Mouse (Mus musculus): ENCODE data around the gene Ppfibp1.

Gene Ppfibp1

DNA sequence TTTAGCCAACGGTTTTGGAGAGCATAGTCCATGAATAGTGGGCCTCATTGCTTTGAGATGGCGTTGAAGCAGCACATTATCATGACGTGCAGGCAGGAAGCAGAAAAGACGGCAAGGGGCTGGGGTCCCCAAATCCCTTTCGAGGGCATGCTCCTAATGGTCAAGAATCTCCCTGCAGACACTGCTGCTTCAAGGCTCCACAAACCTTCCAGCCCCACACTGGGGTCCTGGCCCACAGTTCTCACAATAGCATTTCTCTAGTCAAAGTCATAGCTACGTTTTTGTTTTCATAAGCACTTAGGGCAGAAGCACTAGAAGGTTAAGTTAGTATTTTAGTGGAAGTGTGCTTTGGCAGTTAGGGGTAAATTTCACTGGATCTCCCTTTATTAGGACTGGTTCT is 107.6 kb downstream of the Ppfibp1 start:
- DNase-seq (ENCODE audit: low spot score in 2 of 2) = no peak

DNA sequence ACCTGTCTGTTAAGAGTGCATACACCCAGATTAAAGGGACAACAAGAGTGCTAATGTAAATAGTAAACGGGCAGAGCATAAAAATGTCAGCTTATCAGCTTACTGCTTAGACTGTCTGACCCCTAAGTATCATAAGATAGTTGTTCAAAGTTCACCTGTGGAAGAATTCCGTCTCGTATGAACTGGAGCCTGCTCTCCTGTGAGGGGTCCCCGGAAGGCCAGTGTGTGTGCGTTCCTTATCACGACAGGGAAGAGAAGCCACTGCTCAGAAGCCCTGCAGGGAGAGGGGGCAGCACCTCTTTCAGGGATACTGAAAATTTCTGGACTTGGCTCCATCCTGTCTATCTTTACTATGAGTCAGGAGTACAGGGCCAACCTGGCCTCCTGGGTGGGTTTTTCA is 108.7 kb downstream of the Ppfibp1 start:
- DNase-seq (ENCODE audit: low spot score in 2 of 2) = no peak

DNA sequence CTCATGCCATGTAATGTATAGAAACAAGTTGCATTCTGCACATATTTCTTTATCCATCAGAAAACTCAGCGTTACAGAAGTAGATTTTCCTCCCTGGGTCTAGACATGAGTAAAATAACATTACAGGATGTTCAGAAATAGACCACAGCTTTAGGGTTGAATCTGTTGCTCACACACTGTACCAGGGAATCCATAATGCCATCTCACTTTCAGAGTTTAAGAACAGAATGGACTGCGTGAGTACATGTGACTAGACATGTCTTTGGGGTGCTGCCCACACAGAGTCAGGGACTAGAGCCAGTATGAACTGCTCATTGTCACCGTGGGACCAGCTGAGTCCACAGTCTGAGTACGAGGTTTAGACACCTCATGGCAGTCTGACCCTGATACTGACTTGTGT is 110.4 kb downstream of the Ppfibp1 start:
- DNase-seq (ENCODE audit: low spot score in 2 of 2) = no peak

DNA sequence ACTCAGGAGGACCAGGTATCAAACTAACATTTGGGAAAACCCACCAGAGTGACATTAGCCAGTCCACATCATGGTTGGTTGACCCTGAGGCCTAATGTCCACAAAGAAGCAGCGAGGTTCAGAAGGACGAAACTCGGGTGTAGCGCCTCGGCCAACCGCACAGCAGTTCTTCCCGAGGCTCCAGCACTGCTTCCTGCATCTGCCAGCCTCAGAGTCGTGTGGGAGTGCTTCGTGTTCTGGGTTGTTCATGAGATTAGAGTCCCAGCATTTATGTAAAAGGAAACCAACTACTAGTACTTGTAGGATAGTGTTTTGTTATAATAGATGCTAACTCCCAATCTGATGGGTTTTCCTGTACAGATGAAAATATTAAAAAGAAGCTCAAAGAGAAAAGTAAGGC is 111.0 kb downstream of the Ppfibp1 start:
- DNase-seq (ENCODE audit: low spot score in 2 of 2) = no peak

DNA sequence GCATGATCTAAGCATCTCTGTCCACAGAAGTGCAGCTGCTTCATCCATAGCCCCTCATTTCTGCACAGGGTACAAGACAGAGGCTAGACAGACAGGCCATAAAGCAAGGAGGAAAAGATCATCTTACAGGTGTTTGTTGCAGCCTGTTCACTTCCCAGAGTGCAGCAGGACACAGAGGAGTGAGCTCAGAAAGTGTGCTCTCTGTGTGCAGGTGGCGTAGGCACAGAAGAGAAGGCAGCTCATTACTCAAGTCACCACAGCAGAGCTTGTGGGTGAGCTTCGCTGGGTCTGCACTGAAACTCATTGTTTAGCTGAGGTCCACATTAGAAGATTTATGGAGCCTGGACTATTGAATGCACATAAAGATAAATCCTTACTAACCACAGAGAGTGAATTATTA is 111.5 kb downstream of the Ppfibp1 start:
- DNase-seq (ENCODE audit: low spot score in 2 of 2) = no peak

DNA sequence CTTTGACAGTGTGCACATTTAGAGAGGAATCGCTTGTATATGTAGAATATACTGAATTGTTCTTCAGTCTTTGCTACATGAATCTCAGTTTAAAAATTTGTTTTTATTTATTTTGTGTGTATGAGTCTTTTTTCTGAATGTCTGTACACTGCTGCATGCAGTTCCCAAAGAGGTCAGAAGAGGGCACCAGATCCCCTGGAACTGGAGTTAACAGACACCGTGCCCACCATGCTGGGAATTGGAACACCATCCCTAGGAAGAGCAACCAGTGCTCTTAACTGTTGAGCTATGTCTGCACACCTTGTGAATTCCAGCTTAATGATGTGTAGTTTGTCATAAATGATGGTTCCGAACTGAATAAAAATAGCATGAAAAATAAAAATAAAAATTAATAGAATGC is 119.9 kb downstream of the Ppfibp1 start:
- DNase-seq (ENCODE audit: low spot score in 2 of 2) = peak; percentile 32 to 71

DNA sequence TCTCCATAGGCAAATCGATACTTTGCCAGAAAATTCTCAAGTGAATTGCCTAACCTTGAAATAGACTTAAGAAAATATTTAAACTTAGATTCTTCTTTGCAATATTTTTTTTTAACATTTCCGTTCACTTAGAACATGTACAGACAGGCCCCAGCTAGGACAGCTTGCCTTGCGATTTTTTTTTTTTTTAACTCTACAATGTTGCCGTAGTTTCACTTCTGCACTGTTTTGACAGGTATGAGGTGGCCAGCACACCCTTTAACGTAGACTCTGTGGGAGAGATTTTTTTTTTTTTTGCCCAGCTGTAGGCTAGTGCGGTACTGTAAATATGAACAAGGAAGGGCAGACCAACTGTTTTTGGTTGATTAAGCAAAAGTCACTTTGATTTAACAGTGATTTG is 122.1 kb downstream of the Ppfibp1 start:
- DNase-seq (ENCODE audit: low spot score in 2 of 2) = no peak

DNA sequence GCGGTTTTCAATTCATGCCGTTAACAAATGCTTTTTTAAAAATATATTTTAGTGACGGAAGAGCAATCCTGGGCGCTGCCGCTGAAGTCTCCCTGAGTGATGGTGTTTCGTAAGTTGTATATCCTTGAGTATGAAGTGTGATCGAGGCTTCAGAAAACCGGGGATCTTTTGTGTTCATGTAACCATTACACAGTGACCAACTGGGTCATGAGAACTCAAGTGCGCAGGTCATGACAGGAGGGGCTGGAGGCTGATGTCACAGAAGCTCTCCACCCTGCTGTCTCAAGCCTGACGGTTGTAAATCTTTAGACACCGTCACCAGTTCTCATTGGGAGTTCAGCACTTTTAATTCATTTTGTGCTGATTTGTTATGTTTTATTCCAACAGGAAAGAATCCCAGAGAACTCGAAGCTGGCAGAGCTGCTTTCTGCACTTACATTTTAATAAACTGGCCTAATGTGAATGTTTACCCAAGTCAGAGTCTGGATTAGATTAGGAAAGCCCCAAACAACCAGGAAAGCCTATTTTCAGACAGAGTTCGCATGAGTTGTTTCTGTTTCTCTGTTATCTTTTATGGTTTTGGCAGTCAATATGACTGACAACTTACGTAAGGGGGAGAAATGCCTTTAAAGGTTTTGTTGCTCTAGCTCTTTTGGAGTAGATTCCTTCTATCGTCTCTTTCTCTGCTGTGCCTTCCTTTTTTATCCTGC is 122.7 kb downstream of the Ppfibp1 start:
- DNase-seq (ENCODE audit: low spot score in 2 of 2) = no peak

DNA sequence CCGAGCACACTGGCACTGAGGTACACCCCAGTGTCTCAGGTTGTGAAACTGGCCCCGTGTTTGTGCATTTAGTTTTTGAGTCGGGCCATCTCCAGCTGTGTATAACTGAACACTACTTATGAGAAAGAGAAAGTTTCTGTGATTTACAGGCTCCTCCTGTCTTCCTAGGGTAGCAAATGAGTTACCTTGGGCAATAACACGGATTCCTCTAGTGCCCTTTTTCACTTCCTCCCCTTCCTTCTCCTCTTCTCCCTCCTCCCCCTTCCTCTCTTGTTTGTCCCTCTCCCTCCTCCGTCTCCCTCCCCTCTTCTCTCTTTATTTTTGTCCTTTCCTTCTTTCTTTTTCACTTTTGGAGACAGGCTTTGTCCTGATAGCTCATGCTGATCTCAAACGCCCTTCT is 123.3 kb downstream of the Ppfibp1 start:
- no peak for DNase-seq (ENCODE audit: low spot score in 2 of 2)

DNA sequence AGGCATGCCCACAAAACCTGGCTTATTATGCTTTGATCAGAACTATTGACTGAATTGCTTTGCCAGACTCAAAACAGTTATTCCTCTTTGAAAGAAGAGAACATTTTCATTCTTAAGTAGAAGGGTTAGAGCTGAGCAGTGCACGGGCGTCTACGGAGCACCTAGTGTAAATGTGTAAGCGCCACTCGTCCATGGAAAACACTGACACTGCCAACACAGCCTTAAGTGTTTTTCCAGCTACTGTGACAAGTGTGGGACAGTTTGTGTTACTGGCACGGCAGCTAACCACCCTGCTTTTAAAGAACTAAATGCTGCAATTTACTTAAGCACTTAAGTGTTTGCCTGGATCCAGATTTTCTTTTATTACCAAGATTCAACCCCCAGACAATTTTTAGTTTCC is 123.7 kb downstream of the Ppfibp1 start:
- no peak for DNase-seq (ENCODE audit: low spot score in 2 of 2)

DNA sequence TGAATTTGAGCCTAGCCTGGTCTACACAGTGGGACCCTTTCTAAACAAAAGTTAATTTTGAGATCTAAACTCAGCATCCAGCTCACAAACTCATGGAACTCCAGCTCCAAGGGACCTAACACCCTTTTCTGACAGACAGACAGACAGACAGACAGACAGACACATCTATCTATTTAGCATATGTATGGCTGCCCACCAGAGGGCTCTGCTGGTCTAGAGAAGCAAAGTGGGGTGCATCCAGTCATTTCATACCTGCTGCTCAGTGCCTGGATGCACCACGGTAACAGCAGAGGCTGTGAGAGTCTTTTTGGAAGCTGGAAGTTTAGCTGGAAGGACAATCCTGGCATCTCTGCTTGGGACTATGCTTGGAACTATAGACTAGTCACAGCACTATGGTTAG is 125.3 kb downstream of the Ppfibp1 start:
- DNase-seq (ENCODE audit: low spot score in 2 of 2) = no peak

DNA sequence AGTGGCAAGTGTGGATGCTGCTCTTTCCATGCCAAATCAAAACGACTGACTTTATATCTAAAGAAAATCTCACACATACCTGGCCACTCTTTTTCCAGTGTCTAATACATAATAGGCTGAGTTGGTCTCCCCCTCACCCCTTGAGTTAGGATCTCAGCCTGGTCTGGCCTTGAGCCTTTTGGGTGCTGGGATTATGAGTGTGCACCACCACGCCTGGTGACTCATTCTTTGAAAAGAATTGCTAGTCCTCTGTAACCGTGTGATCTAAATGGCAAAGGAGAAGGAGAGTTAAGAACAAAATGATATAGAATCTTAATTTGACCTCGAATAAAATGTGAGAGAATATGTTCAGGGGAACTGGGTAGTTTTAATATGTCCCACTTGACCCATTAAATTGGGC is 129.6 kb downstream of the Ppfibp1 start:
- no peak for DNase-seq (ENCODE audit: low spot score in 2 of 2)

DNA sequence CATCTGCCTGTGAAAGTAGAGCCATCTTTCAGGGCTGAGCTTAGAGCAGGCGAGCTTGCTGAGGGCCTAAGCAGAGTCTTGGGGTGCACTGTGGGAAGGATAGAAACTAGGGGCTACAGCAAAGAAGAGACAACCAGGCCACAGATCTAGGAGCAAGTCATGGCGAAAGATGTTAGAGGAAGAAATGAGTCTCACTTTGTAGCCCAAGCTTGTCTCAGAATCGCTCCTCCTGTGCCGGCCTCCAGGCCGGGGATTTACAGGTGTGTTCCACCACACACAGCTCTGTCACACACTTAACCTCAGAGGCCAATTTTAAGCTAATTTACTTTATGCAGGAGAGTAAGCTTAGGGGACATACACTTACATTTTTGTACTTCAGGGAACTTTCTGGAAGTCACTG is 130.1 kb downstream of the Ppfibp1 start:
- no peak for DNase-seq (ENCODE audit: low spot score in 2 of 2)

DNA sequence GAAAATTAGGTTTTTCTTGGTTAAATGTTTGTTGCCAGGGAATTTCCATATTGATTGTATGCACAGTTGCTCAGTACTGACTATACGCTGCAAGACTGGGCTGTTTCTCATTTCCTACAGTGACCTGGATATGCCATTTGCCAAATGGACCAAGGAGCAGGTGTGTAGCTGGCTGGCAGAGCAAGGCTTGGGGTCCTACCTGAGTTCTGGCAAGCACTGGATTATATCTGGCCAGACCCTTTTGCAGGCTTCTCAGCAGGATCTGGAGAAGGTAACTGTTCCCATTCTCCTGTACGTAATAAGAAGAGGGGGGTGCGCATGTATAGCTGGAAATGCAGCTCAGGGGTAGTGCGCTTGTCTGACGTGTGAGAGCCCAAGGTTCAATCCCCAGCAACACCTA is 132.9 kb downstream of the Ppfibp1 start:
- no peak for DNase-seq (ENCODE audit: low spot score in 2 of 2)

DNA sequence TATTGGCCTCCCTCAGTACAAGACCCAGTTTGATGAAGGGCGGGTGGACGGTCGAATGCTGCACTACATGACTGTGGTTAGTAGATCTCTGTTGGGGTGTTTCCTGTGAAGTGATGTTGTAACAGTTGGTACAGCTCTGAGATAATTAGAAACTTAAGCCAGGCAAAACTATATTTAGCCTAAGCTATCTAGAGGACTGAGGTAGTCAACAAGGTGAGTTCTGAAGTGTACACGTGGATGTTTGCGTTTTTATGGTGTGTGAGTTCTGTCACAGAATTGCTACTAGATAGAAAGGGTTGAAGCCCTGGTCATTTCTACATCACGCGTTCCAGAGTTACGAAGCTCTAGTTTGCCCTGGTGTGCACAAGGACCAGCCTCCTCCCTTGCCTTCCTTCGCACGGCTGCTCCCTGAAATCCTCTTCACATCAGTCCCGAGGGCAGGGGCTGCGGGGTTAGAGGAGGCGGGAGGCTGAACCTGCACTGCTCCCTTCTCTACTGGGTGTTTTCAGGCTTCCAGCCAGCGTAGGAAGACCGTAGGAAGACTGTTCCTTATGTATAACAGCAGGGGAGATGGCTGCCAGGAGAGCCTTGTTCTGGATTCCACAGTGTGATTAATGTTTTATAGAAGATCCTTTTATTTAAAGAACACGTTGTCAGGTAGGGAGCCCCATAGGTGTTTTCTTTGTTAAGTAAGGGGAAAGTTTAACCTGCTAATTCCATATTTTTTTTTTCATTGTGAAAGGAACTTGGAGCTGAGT is 134.3 kb downstream of the Ppfibp1 start:
- no peak for DNase-seq (ENCODE audit: low spot score in 2 of 2)

DNA sequence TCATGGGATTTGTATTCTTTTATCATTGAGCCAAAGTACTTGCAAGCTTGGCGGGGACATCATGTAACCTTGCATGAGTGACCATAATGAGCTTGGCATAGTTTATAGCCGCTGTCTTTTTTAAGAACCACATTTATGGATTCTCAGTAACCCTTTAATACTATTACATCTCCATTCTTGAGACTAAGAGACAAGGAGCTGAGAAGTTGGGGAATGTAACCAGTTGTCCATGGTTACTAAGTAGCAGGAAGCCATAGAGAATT is 134.8 kb downstream of the Ppfibp1 start:
- no peak for DNase-seq (ENCODE audit: low spot score in 2 of 2)

DNA sequence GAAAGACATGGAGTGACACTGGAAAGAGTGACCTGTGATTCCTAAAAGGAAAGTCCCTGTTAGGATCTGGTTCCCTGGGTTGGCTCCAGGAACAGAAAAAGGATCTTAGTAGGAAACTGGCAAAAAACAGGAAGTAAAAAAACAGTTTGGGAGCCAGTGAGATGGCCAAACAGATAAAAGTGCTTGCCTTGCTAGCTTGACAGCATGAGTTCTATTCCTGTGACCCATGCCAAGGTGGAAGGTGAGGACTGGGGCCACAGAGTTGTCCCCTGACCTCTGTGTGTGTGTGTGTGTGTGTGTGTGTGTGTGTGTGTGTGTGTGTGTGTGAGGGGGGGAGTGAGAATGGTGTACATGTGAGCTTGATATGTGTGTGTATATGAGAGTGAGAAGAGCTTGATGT is 135.3 kb downstream of the Ppfibp1 start:
- DNase-seq (ENCODE audit: low spot score in 2 of 2) = no peak

DNA sequence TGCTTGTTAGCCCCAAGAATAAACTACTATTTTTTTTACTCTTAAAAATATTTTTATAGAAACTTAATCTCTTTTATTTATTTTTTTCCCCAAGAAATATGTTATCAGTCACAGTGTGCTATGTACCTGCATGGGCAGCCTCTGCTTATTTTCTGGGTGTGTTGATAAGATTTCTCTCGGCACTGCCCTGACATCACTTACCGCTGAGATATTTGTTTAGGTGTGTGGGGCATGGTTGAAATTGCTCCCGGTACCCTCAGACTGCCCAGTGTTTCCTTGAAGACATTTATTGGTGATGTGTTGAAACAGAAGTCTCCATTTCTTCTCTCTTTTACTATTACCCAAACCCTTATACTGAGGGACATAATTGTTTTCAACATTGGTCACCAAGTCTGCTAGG is 136.5 kb downstream of the Ppfibp1 start:
- DNase-seq (ENCODE audit: low spot score in 2 of 2) = no peak

DNA sequence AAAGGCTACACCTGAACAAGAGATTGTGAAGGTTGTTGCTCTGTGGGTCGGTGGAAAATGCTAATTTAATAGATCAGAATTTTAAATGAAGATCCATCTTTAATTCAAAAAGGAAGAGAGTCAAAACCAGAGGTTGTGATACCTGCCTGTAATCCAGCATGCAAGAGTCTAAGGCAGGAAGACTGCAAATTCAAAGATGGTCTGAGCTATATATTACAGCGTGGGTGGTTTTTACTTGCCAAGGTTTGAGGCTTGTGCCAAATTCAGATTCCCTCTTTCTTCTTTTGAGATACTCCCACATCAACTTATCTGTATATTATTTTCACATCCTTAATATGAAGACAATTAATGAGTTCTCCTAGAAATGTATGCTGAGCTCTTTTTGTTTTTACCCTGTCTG is 140.1 kb downstream of the Ppfibp1 start:
- no peak for DNase-seq (ENCODE audit: low spot score in 2 of 2)

DNA sequence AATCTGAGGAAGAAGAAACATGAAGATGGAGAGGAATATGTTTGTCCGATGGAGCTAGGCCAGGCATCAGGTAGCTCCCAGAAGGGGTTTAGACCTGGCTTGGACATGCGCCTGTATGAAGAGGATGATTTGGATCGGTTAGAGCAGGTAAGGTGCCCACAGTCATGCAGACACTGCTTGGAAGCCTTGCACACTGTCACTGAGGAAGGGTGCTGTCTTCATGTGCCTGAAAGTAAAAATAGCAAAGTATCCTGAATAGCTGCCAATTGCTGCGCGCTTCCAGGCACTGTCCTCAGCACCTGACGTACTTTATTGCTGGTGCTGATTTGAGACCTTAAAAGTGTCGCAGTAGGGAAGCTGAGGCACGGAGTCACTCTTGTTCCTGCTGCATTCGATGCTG is 141.3 kb downstream of the Ppfibp1 start:
- DNase-seq (ENCODE audit: low spot score in 2 of 2) = no peak

DNA sequence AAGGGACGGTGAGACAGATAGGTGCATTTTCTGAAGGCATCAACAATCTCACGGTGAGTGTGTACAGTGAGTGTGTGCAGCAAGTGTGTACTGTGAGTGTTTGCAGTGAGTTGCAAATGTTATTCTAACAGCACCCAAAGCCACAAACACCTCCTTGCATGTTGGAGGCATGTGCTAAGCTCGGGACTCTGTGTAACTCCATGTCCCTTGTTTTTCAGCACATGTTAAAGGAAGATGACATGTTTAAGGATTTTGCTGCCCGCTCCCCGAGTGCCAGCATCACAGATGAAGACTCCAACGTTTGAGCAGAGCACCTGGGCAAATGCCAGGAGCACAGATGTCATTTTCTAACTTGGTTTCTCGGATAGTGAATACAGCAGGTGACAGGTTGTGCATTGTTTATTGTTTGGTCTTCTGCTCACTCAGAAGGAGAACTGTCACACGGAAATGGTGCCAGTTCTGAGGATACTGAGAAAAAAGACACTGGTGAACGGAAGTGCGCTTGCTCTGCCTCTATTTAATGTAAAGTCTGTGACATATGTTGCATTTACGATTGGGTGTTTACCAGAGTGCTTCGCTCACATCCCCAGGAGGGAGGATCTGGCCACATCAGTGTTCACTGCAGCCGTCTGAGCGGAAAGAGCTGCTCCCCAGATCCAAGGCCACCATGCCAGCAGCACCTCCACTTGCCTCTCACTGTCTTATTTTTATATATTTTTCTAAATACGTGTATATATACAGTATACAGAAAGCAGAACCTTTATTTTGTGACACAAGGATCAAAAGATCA is 142.0 kb downstream of the Ppfibp1 start:
- DNase-seq (ENCODE audit: low spot score in 2 of 2) = peak in 1 of 2 experiments; percentile 48

DNA sequence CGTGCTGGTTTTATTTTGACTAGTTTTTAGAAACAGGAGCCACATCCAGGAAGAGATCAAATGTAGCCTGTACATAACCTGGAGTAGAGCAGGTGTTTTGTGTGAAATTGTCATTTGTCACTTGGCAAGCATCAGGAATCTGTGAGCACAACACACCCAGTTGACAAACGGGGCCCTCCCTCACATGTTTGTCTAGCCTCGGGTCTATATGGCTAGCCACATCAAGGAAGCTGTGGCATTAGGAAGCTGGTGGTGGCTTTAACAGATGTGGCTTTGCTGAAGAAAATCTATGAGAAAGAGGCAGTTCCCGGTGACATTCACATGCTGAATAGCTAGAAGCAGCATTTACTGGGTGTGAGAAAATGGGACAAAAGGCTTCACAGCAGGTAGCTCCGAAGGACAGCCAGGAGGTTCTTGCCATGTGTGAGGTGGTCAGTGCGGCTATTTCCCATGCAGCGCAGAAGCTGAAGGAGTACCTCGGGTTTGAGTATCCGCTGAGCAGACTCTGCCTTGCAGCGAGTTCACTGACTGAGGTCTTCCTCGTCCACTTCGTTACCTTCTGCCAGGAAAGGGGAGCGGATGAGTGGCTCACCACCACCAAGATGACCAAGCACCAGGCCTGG is 144.1 kb downstream of the Ppfibp1 start, which contains the start of gene Rep15:
Gene Rep15 (plus strand): TSS at position 282 of the 623 bp plus-strand sequence.
- DNase-seq (ENCODE audit: low spot score in 2 of 2) = no peak

Measured in cerebellum, postnatal 4 days (tissue).